Comparison of ENCODE assay signal across 9 mouse cellular contexts in the genomic region with DNA sequence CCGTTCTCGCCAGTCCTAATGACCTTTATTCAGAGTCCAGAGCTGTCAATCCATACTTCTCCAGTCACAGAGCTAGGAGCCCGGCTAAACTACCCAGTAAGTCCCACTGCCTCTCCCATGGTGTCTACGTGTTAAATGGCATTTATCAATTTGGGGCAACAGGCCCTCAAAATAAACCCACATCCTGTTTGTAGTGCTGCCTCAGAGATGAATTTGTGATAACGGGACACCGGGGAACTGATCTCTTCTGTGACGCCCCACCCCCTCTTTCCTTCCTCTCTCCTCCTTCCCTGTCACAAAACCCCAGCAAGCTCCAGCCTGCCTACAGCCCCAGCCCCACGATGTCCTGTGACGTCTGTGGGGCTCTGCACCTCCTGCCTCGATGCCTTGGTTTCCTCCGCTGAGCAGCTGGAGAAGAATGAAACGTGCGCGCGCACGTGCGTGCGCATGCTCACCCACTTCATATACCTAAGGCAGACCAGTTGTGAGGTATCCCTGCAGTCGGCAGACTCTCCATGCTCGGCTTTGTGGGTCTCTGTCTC. TPM values are rescaled to one million over a fixed set of nuclear protein-coding genes. Genes with fewer than 3 reads are reported as not detected.
DNase-seq lines count a peak whose midpoint lies in the region; ATAC-seq and TF ChIP-seq lines count a peak whose summit lies in the region.
"Had no signal": no experiment of that assay in that cellular context is flagged by ENCODE, and none has a peak within 500 bp of the region (broad histone marks: within the 10 kb centered on the region; RNA-seq: fewer than 3 reads in every experiment).

No protein-coding gene starts in this region.

- peaks cover 4% of the 10 kb centered on the region; the same call in 1 of the 2 replicates for H3K4me1 ChIP-seq in heart, embryonic 16.5 days (ENCODE audit: control insufficient read depth, insufficient read depth, low read length)
- H3K4me1 ChIP-seq in liver, embryonic 15.5 days (replicated peaks): peaks cover 31% of the 10 kb centered on the region

- peak overlapping the region; percentile 62 for H3K27ac ChIP-seq in gastrocnemius, adult 2 months
- H3K27ac ChIP-seq in heart, embryonic 16.5 days (ENCODE audit: low read length): peak overlapping the region; percentile 73
- H3K27ac ChIP-seq in liver, embryonic 15.5 days (replicated peaks): 0 out of 2 replicates have a peak overlapping the region, but pooled peaks have one; percentile 29

- H3K9me3 ChIP-seq in heart, embryonic 16.5 days (replicated peaks; ENCODE audit: control insufficient read depth, low read length): peaks cover 8% of the 10 kb centered on the region
- no peaks in the 10 kb centered on the region for H3K9me3 ChIP-seq in liver, embryonic 15.5 days (replicated peaks)

- peak overlapping the region; percentile 30 for H3K4me3 ChIP-seq in gastrocnemius, adult 2 months
- no peak overlapping the region for H3K4me3 ChIP-seq in heart, embryonic 16.5 days (ENCODE audit: low read length)
- H3K4me3 ChIP-seq in liver, embryonic 15.5 days (replicated peaks): peak overlapping the region; percentile 35

- no peaks in the 10 kb centered on the region for H3K36me3 ChIP-seq in heart, embryonic 16.5 days (ENCODE audit: control insufficient read depth, insufficient read depth)
- H3K36me3 ChIP-seq in liver, embryonic 15.5 days (replicated peaks): no peaks in the 10 kb centered on the region

- peak overlapping the region; percentile 23; the same call in 1 of the 2 replicates for H3K4me2 ChIP-seq in heart, embryonic 16.5 days (ENCODE audit: low read depth, low read length)
- H3K4me2 ChIP-seq in liver, embryonic 15.5 days: peak overlapping the region; percentile 66

- WGBS in heart, embryonic 16.5 days: 49% methylated on average over 20 of the region's 20 CpGs
- whole genome bisulfite sequencing in liver, embryonic 15.5 days (ENCODE audit: insufficient replicate concordance): 9% methylated on average over 20 of the region's 20 CpGs

- intact Hi-C loops in gastrocnemius, adult 2 months (cut with DNase I): no loop called here
- intact Hi-C loops in gastrocnemius, postnatal 14 days (cut with DNase I; ENCODE audit: low total_unique reads): no loop called here
- intact Hi-C loops in left cerebral cortex, postnatal 14 days (cut with DNase I): no loop called here
- intact Hi-C loops in left cerebral cortex, postnatal 4 days (cut with DNase I): no loop called here

- ATAC-seq in heart, embryonic 16.5 days (replicated peaks; ENCODE audit: extremely low read depth, insufficient read depth, low FRiP score): peak; percentile 68
- peak; percentile 62; the same call in 1 of the 2 replicates for ATAC-seq in liver, embryonic 15.5 days (ENCODE audit: insufficient read depth)

- H3K27me3 ChIP-seq in heart, embryonic 16.5 days (ENCODE audit: control insufficient read depth, insufficient read depth, low read length): no peaks in the 10 kb centered on the region
- H3K27me3 ChIP-seq in liver, embryonic 15.5 days: no peaks in the 10 kb centered on the region
- H3K27me3 ChIP-seq: CH12.LX had no signal

- no peak for DNase-seq in gastrocnemius, adult 2 months
- DNase-seq in gastrocnemius, postnatal 14 days: no peak
- peak; percentile 51 to 78 for DNase-seq in spleen, postnatal 4 days (ENCODE audit: low spot score in 2 of 2)
- no peak for DNase-seq in left cerebral cortex, postnatal 14 days (ENCODE audit: low spot score in 2 of 2)
- DNase-seq in frontal cortex, adult 2 months (ENCODE audit: extremely low spot score in 1 of 2, low spot score in 1 of 2): no peak
- DNase-seq in left cerebral cortex, postnatal 4 days: no peak

- 0 out of 2 replicates have a peak overlapping the region, but pooled peaks have one; percentile 17 for H3K9ac ChIP-seq in heart, embryonic 16.5 days (ENCODE audit: low read length)
- H3K9ac ChIP-seq in liver, embryonic 15.5 days: no peak overlapping the region

- TF ChIP-seq CTCF in gastrocnemius, adult 2 months (IDR thresholded peaks at IDR 0.05): no peak

RNA-seq across cellular contexts. Expression of a gene that starts 39.9 kb away (rescaled TPM):
- 1 to 10 TPM; 1.8 to 3.1 TPM for total RNA-seq in gastrocnemius, adult 2 months (2021)
- 1 to 10 TPM; 3.5 to 4.2 TPM for total RNA-seq in gastrocnemius, postnatal 14 days (2021)
- 5.8 and 6.6 TPM in 2 replicates for polyA plus RNA-seq in heart, embryonic 16.5 days (2015; fragmentation: Nextera tagmentation; extraction: Ambion mirVana)
- 1.3 and 2.2 TPM in 2 replicates for polyA plus RNA-seq in liver, embryonic 15.5 days (2015; fragmentation: Nextera tagmentation; extraction: Ambion mirVana)
- total RNA-seq in left cerebral cortex, postnatal 14 days (2021): 10 to 100 TPM; 35.2 to 44.4 TPM
- polyA plus RNA-seq in frontal cortex, adult 2 months (2012; rRNA removed): 34.3 and 41.8 TPM in 2 replicates
- total RNA-seq in left cerebral cortex, postnatal 4 days (2021): 10 to 100 TPM; 18.8 to 20.1 TPM

RNA-seq across cellular contexts. Expression of a gene that starts 44.0 kb away (rescaled TPM):
- total RNA-seq in gastrocnemius, adult 2 months (2021): 100 to 1,000 TPM in 1 of 2 experiments, 10 to 100 TPM in 1; 45.3 to 211 TPM
- 10 to 100 TPM; 18.1 to 47.8 TPM for total RNA-seq in gastrocnemius, postnatal 14 days (2021)
- polyA plus RNA-seq in heart, embryonic 16.5 days (2015; fragmentation: Nextera tagmentation; extraction: Ambion mirVana): 12.2 and 12.8 TPM in 2 replicates
- 9.6 and 10.4 TPM in 2 replicates for polyA plus RNA-seq in liver, embryonic 15.5 days (2015; fragmentation: Nextera tagmentation; extraction: Ambion mirVana)
- 10 to 100 TPM; 52.1 to 55.4 TPM for total RNA-seq in left cerebral cortex, postnatal 14 days (2021)
- polyA plus RNA-seq in frontal cortex, adult 2 months (2012; rRNA removed): 44.3 and 49.9 TPM in 2 replicates
- total RNA-seq in left cerebral cortex, postnatal 4 days (2021): 10 to 100 TPM; 47.9 to 50.8 TPM

RNA-seq across cellular contexts. Expression of a gene that starts 45.0 kb away (rescaled TPM):
- total RNA-seq in gastrocnemius, adult 2 months (2021): 1 to 10 TPM; 2.2 to 2.3 TPM
- total RNA-seq in gastrocnemius, postnatal 14 days (2021): 1 to 10 TPM; 2.4 to 3.1 TPM
- 5.1 and 5.6 TPM in 2 replicates for polyA plus RNA-seq in heart, embryonic 16.5 days (2015; fragmentation: Nextera tagmentation; extraction: Ambion mirVana)
- 2.4 TPM in 2 replicates for polyA plus RNA-seq in liver, embryonic 15.5 days (2015; fragmentation: Nextera tagmentation; extraction: Ambion mirVana)
- 1 to 10 TPM; 4.0 to 4.1 TPM for total RNA-seq in left cerebral cortex, postnatal 14 days (2021)
- polyA plus RNA-seq in frontal cortex, adult 2 months (2012; rRNA removed): 3.1 and 3.2 TPM in 2 replicates
- 1 to 10 TPM; 3.1 to 4.0 TPM for total RNA-seq in left cerebral cortex, postnatal 4 days (2021)

Comparison
In these comparisons a context has a peak if more than half of its experiments do, and no peak if none do; other contexts are left out.
1. DNase-seq: peak in spleen, postnatal 4 days (2 of 2); none in gastrocnemius, adult 2 months (single experiment), gastrocnemius, postnatal 14 days (single experiment), left cerebral cortex, postnatal 14 days (0 of 2), frontal cortex, adult 2 months (0 of 2) and left cerebral cortex, postnatal 4 days (single experiment).
2. Peak in every context shown above with its lines, with median percentiles within 50 percentile points of each other: H3K27ac ChIP-seq.